Mouse (Mus musculus) activated CD4-positive, CD25-positive, alpha-beta regulatory T cell, adult 4 months (primary cell): ENCODE results near the gene Smim24. TPM values are rescaled to one million over a fixed set of nuclear protein-coding genes. Genes with fewer than 3 reads are reported as not detected.

ENCODE experiments used
- ATAC-seq: one replicate; pipeline ENCODE4 v1.8.0; 2017
- polyA plus RNA-seq, 2 experiments: library from polyadenylated mRNA; unstranded; fragments of 100-300 nt; shearing (Covaris generic); gene quantifications; one replicate each; pipeline ENCODE4 v1.2.1; 2017

The Smim24 gene
- polyA plus RNA-seq, 2 experiments from 2014 or later = 7.3 to 13.3 TPM

DNA sequence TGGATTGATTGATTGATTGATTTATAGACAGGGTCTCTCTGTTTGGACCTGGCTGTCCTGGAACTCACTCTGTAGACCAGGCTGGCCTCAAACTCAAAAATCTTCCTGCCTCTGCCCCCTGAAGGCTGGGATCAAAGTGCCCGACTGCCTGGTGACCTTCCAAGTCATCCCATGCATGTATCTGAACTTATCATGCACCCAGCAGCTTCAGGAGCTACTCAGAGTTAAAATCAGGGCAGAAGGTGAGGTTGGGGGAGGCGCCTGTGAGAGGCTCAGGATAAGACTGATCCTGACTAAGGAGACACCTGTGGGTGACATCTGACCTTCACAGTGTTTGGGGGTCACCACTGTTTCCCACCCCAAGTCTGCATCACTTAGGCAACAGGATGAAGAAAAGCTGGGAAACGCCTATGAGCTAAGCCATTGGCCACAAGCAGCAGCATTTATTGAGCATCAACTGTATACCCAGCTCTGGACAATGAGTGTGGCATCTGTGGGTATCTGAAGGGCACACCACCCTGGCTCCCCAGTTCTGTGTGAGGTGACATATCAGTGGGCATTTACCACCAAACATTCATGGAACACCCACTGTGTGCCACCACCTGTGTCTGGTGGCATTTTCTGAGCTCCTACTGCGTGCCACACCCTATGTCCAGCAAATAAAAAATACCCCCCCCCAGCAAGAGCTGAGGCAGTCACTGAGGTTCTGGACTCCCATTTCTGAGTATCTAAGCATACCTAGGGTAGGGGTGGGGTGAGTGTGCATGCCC, 30.8 kb downstream of the Smim24 start:
- no peak for ATAC-seq

DNA sequence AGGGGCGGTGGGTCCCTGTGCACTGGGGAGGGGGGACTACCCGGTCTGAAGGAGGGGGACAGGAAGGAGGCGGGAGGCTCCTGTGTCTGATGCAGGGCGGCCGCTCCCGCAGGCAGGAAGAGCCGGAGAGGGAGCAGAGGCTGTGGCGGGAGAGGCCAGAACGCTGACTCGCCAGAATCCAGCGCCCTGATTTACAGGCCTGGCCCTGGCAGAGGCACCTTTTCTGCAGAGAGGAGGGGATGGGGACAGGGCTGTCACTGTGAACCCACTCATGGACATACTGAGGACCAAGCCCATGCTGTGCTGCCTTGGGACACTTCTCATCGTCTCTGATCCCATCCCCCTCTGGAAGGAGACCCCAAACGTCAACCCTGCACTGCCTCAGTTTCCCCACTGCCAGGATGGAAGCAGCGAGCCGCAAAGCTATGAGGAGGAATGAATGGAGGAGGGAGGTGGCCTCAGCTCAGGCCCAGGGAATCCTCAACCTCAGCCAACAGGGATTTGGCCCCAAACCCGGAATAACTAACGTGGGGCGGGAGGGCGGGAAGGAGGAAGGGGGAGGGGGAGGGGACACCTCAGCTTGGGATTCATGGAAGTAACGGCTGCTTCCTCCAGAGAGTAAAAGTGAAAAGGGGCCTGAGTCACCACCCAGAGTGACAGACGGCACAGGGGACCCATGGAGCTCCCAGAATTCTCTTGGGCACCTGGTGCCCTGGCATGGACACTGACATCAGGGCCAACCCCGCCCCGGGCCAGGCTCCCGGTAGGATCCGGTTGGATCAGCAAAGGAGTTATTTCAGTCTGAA, 31.6 kb downstream of the Smim24 start:
- ATAC-seq = no peak

DNA sequence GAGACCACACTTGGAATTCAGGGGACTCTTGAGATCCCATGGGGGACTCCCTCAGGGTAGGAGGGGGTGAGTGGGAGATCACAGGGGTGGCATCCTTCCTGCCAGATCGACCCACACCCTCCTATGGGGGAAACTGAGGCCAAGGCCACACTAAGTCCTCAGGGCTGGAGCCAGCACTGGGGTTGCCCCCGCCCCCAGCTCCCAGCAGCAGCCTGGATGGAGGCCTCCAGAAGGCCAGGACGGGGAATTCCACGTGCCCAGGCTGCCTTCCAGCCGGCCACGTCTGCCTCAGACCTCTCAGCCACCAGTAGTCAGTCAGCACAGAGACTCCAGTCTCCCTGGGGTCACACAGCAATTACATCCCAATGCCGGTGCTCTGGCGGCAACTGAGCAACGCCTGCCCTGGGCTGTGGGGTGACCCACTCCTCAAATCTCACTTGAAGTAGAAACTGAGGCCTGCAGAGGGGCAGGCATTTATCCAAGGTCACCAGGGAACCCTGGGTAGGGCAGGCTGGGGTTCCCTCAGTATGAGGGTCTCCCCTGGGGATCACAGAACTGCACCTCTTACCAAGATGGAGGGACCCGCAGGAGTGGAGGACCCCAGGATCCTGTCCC, 32.5 kb downstream of the Smim24 start:
- ATAC-seq = no peak

DNA sequence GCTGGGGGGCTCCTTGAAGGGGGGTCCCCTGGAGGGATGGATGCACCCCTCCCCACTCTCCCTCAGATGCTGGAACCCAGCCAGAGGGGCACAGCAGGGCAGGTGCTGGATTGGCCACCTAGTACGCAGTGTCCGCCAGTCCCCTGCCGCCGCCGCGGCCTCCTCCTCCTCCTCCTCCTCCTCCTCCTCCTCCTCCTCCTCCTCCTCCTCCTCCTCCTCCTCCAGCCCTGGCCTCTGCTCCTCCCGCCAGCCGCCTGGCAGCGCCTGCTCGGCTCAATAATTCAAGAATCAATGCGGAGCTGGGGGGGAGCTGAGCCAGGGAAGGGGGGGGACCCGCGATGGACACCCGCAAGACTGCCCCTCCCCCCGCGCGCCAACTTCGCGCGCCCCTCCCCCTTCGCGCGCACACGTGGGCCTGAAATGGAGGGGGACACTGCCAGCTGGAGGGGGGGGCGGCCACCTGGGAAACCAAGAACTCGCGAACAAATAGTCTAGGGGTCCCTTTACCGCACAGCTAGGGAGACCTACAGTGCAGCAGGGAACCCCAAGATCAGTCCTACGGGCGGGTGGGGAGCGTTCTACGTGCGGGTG, 33.3 kb downstream of the Smim24 start:
- no peak for ATAC-seq

DNA sequence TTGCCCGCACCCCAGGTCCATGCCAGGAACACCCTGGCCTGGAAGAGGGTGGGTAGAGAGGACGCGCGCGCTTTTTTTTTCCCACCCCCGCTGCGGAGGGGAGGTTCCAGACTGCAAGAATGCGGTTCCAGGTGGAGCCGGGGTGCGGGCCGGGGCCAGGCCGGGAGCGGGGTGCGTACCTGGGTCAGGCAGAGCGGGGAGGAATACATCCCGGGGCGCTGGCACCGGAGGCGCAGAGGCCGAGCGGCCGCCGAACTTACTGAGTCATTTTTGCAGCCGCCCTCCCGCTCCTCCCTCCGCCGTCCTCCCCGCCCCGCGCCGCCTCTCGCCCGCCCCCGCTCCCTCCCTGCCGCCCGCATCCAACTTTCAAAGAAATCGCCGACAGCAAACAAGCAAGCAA, 34.0 kb downstream of the Smim24 start:
- ATAC-seq = no peak

DNA sequence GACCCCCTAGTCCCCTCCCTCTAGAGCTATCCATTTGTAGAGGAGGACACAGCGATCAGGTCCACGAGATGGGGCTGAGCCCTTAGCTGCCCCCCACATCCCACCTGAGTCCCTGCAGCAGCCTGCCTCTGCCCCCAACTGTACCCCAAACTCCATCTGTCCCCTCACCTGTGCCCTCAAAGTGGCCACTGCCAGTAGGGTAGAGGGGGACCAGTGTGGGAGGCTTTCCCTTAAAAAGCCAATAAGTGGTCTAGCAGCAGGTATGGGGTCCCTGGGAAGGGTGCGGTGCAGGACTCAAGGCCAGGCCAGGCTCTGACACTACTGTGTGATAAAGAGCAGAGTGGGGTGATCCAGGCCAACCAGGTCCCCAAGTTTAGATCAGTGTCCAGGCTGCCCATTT, 34.5 kb downstream of the Smim24 start:
- ATAC-seq = no peak

DNA sequence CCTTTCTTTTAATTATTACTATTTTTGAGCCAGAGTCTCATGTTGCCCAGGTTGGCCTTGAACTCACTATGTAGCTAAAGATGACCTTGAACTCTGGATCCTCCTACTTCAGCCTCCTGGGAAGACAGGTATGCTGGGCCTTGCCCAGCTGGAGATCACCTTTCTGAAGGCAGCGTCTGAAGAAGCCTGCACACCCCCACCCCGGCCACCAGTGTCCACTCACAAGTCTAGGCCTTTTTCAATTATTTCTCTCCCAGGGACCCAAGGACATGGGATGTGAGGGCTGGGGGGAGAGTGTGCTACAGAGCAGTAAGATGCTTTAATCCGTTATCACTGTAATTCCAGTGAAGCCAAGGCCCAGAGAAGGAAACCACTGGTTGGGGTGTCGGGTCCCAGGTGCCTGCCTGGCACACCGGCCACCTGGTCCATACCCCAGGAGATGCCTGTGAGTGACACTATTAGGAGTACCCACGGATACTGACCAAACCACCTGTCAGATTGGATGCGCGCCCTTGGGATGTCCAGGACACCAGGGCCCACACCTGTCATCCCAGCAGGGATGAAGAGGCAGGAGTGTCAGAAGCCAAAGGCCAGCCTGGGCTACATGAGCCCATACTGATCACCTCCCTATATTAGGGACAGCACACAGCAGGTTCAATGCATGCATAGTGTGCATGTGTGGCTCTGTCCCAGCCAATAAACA, 35.1 kb downstream of the Smim24 start:
- ATAC-seq = no peak

DNA sequence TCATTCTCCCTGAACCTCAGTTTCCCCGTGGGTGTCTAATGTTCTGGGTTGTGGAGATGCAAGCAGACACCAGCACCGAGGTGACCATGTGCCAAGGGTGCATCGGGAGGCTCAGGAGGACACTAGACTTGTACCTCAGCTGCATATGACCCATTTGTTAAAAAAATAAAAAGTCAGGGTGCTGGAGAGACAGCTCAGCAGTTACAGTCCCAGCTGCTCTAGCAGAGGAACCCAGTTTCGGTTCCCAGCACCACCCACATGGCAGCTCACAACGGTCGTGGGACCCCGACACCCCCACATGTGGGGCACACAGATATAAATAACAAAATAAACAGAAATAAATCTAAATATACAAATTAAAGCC, 35.6 kb downstream of the Smim24 start:
- no peak for ATAC-seq

DNA sequence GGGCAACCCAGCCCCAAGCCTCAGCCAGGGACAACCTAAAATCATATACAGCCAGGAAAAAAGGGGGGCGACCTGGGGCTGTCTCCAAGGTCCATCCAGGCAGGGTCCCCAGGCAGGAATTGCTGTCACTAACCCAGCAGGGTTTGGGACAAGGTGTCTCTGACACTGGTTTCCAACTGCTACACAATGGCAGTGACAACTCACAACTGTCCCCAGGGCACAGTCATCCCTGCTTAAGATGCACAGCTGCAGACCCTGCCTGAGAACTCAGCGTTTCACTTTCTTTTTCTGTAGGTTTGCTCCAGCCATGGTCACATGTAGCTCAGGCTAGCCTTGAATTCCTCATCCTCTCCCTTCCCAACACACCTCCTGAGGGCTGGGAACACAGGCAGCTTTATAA, 36.2 kb downstream of the Smim24 start:
- ATAC-seq = no peak

DNA sequence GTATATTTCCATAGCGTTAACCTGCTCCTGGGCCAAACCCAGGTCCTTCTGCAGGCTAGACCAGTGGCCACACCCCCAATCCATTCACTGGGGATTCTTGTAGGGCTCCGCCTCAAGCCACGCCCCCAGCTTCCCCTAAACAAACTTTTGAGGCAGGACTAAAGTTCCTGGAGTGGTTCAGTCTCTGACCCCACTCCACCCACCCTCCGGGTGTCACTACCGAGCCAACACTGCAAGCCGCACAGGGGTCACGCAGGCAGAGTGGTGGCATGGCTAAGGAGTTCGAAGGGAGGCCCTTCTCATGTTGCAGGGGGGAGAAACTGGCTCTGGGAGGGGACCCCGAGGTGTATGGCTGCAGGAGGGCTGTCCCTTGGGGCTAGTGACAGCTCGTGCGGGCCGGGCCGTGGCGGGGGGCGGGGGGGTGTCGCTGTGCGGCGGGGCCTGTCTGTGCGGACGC, 36.8 kb downstream of the Smim24 start:
- no peak for ATAC-seq

DNA sequence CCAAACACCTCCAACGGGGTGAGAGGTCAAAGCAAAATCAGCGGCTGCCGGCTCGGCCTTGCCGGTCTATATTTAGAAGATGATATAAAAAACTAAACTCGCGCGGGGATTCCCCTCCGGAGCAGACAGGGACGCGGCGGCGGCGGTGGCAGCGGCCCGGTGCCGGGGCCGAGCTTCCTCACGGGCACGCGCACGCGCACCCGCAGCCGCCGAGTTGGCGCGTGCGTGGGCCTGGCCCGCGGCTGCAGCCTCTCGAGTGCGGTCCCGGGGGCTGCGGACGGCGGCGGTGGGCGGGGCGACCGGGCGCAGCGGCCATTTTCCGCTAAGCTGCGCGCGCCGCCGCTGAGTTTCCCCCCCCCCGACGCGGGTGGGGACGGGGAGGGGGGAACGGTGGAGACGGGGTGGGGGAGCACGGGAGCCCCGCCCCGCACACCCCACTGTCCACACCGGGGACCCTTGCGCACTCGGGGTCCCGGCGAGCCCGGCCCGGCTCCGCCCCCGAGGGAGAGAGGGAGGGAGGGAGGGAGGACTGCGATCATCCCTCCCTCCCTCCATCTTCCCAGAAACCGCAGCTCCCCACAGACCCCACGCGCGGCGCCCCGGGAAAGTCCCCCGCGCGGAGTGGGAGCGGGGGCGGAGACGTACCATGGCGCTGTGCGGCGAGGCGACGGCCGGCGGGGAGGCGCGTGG, 37.4 kb downstream of the Smim24 start:
- no peak for ATAC-seq

DNA sequence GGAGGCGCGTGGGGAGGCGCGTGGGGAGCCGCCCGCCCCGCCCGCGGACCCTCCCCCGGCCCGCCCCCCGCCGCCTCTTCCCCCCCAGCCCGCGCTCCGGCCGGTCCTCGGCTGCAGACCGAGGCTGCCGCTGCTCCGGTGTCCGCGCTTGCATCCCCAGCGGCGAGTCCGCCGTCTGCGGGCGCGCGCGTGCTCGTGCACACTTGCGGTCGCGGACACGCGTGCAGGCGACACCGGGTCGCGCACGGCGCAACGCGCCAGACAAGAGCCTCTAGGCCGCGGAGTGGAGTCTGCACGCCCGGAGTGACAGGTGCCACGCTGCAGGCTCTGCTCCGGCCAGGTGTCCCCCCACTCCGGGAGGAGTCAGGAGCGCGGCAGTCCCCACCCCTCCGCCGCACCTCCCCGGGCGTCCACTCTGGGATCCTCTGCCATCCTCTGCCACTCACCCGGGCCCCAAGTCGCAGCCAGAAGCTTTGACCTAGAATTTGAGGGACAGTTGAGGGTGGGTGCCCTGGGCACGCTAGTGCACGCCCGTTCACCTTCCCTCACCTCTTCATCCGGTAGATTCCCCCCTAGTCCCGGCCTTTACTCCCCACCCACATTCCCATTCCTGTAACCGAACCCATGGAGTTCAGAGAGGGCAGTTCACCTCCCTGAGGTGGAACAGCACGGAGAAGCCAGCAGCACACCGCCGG, 38.1 kb downstream of the Smim24 start:
- no peak for ATAC-seq

DNA sequence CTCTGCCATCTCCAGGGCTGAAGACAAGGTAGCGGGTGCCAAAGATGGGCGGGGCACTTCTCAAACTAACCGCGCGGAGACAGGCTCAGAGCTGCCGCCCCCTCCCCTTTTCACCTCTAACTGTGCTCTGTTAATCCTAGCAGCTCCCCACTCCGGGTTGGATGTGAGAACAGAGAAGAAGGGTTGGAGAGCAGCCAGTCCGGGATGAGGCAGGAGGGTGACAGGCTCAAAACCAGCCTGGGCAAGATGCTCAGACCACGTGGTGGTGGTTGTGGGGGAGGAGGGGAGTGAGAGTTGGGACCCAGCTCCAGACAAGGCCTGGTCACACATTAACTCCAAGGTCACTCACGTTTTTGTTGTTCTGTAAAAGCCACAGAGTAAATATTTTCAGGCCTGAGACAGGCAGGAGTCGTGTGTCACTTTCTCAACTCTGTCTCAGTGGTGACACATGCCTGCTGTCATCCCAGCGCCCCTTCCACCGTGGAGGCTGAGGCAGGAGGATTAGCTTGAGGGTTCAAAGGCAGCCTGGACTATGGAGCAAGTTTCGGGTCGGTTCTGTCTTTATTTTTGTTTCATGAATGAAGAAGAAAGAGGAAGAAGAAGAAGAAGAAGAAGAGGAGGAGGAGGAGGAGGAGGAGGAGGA, 38.8 kb downstream of the Smim24 start:
- ATAC-seq = no peak

DNA sequence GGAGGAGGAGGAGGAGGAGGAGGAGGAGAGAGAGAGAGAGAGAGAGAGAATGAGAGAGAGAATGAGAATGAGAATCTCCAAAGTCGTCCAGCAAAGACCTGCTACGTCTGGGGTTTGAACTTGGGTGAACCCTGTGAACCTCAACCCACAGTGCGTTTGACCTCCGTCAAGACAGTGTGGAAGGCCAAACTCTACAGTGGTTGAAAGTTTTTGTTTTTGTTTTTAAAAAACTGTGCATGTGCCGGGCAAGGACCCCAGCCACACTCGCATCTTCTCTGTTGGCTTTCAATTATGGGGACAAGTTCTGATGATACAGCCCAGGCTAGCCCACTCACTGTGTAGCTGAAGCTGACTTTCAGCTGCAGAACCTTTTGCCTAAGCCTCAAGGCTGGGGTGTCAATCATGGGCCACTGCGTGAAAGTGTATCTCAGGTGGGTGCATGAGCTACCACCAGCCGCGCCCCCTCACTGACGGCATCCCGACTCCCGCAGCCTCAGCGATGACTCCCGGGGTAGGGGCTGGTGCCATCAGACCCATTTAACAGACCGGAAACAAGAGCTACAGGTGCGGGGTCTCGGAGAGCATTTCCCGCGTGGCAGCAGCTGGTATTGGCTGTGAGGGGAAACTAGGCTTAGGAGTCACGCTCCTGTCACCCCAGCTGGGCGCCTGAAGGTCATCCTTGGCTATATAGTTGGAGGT, 39.5 kb downstream of the Smim24 start:
- ATAC-seq = no peak

DNA sequence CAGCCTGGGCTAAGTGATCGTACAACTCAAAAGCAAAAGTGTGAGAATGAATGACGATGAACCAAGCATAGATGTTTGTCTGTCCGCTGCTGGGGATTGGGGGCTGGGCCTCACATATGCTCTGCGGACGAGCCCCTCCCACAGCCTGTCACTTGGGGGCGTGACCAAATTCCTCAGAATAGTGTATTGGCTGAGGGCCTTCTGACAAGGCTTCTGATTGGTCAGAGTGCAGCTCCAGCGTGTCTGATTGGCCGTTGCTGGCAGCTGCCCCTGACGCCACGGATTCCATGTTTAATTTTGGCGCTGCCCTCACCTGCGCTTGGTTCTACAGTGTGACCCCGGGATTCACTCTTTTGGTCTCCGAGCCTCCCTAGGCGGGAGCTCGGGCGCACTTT, 40.0 kb downstream of the Smim24 start:
- peak; percentile 85 for ATAC-seq

DNA sequence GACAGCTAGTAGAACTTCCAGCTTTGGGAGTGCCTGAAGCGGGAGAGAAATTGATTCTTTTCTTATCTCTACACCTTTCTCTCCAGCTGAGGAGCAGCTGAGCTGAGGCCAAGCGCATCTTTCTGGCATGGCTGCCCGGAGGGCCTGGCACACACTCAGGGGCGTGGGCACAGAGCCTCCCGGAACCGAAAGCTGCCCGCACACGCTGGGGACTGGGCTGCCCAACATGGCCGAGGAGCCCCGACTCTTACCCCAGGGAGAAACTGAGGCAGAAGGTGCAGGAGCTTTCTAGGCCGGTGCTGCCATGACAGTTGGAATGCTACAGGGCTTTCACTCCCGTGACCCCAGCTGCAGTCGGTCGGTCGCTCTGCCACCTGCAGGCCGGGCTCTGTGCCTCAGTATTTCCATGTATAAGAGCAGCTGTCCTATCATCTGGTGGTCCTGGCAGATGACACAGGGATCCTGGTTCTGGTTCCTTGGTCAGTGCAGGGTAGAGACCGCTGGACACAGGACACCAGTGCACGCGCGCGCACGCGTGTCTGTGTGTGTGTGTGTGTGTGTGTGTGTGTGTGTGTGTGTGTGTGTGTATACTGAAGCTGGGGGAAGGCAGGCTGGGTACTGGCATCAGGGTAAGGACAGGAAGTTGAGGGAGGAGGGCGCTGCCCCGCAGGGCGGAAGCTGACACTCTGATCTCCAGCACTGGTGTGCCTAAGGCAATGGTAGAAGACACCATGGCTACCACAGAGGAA, 40.9 kb downstream of the Smim24 start:
- ATAC-seq = peak; percentile 65

DNA sequence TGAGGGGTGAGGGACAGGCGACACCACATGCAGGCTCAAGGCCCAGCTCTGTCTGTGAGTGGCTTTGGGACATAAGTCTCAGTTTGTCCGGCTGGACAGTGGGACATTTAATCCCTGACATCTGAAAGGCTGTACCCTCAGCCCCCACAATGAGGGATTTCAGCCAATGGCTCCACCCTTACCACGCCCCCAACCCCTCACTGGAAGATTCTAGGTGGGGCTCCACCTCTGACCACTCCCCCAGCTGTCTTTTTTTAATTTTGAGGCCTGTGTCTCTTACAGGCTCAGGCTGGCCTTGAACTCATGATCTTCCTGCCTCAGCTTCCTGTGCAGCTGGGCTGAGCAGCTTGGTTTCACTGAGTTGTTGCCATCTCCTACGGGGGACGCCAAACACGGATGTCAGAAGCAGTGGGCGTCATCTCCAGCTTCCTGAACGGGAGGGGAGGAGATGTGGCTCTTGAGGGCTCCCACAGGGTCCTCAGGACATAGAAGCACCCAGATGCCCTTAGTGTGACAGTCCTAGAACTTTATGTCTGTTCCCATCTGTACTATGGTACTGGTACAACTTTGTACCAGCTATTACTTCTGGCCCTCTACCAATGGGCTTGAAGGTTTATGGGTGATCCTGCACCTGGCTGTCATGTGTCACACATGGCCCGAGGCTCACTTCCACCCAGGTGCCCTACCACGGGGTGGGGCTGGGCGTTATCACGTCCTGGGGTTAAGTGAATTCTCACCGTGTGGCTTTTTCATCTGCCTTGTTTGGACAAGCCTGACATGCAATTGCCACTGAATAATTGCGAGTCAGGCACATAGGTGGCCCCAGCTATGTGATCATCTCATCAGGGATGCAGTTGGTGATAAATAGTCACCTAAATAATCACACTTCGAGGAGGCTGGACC, 41.8 kb downstream of the Smim24 start:
- no peak for ATAC-seq

DNA sequence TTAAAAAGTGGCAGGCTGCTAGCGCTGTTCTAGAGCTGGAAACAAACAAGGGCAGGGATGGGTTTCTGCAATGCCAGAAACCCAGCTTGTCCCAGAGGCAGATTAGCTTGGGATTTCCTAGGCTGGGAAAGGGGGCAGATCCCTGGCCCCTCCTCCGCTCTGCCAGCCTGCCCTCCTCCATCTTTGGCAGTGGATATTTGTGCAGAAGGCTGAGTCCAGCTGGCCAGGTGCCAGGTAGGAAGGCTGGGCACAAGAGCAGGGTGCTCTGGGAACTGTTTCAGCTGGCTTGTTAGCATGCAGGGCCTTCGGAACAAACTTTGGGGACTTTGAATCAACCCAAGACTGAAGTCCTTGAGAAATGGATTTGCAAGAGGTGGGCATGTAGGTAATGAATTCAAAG, 42.6 kb downstream of the Smim24 start:
- no peak for ATAC-seq
